Mouse (Mus musculus): ENCODE results near the gene E2f3.

The E2f3 gene

DNA sequence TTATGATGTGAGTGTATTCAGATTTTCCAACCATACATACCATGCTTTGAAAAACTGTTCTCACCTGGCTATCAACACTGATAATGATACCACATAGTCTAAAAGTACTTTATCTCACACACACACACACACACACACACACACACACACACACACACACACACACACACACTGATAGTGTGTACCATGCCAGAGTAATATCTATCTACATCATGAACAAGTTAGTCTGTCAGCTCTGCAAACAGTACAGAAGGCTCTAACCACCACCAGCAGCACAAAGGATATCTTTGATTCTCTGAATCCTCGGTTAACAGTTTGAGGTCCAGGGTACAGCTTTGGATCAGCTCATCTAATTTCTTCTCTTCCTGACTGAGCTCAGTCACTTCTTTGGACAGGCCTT, 69.3 kb downstream of the E2f3 start:
- DNase-seq (ENCODE audit: low spot score), result no peak

DNA sequence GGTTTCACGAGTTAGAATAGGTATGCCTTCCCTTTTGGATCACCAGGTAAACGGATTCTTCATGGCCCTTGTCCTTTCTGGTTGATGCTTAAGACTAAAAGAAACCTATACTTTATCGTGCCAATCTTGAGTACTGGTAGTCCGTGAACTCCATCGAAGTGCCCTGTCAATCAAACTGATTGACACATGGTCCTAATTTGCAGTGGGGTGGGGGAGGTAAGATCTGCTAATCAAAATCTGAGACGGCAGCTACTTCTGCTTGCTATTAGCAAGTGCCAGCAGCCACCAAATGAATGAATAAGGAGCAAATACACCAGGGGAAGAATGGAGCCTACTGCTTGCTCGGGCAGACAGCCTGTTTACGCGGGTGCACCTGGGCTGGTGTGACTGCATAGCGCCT, 72.3 kb downstream of the E2f3 start:
- no peak for DNase-seq (ENCODE audit: low spot score)

DNA sequence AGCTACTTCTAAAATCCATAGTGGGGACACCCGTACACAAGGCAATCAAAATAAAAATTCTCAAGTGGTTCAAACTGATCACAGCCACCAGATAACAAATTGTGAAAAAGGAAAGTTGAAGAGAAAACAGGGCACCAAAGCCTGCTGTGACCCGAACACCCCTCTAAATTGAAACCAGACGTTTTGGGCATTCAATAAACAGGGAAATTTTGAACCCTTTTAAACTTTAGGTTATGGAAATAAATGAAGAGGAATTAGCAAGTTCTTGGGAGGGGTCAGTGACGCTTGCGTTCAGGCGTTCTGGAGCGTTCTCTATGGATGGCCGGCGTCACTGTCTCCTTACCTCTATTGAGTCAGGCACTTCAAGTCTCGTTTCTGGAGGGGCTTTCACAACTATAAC, 72.8 kb downstream of the E2f3 start:
- no peak for DNase-seq (ENCODE audit: low spot score)

GRCm38 (mm10) chr13:29912251-29912650, 73.6 kb downstream of the E2f3 start:
- no peak for DNase-seq (ENCODE audit: low spot score)

DNA sequence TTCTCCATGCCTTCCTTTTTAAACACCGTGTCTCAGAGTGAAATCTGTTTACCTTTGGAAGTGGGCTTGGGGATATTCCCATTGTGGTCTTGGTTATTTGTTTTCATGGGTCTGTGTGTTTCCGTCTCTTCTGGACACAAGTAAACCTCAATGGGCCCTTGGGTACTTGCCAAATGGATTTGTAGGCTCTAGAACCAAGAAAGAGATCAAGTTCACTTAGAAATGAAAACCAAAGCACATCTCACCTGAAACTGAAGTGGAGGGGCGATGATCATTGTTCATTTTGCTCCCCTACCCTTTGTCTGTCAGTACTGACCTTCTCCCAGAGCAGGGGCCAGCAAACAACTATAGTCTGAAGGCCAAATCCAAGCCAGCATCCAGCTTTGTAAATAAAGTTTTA, 74.7 kb downstream of the E2f3 start:
- DNase-seq (ENCODE audit: low spot score), result no peak

GRCm38 (mm10) chr13:29908431-29908830, 77.4 kb downstream of the E2f3 start:
- DNase-seq (ENCODE audit: low spot score), result no peak

GRCm38 (mm10) chr13:29907995-29908394, 77.9 kb downstream of the E2f3 start:
- no peak for DNase-seq (ENCODE audit: low spot score)

DNA sequence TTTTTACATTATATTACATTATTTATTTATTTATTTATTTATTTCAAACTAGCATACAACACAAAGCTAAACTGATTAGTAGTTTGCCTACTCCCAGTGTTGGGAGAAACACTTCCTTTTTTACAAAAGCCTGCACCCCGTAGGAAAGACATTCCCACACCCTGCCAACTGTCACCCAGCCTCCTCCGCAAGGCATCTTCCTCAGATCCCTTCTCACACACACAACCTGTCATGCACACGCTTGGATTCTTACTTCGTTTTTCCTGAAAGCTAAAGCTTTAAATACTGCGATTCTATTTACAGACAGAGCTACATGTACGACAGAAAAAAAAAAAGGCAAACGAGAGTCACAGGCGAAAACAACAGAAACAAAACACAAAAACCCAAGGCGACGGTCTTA, 79.1 kb downstream of the E2f3 start:
- no peak for DNase-seq (ENCODE audit: low spot score)

DNA sequence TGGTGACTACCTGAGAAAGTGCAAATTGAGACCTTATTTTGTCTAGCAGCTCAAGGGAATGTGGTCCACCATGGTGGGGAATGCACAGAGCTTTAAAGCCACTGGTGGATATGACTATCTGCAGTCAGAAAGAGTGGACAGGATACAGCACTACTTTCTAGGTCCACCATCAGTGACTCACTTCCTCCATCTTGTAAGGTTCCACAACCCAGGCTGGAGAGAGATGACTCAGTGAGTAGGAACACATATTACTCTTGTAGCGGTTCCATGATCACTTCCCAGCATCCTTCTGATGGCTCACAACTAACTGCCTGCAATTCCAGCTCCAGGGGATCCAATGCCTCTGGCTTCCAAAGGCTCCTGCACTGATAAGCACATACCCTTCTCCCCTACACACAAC, 82.5 kb downstream of the E2f3 start:
- no peak for DNase-seq (ENCODE audit: low spot score)

GRCm38 (mm10) chr13:29902676-29903075, 83.2 kb downstream of the E2f3 start:
- DNase-seq (ENCODE audit: low spot score), result no peak

- no peak for DNase-seq (ENCODE audit: low spot score)
Observed at GRCm38 (mm10) chr13:29901641-29902040, 84.2 kb downstream of the E2f3 start.

DNA sequence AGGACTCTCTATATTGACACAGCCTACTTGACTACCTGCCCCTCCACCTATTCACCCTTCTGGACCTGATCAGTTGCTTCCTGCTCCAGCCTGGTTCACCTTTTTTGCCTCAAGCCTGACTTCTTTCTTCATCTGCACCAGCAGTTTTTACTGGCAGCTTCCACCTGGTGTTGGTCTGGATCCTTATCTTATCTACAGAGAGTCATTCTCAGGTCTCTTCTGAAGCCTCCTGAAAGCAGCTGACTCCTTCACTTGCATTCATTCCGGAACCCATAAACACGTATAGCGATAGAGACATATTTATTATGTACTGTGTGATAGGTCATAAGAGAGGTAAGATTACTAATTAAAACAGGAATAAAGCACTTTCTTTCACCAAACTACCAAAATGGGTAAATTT, 119.1 kb downstream of the E2f3 start:
- no peak for DNase-seq (ENCODE audit: low spot score)

DNA sequence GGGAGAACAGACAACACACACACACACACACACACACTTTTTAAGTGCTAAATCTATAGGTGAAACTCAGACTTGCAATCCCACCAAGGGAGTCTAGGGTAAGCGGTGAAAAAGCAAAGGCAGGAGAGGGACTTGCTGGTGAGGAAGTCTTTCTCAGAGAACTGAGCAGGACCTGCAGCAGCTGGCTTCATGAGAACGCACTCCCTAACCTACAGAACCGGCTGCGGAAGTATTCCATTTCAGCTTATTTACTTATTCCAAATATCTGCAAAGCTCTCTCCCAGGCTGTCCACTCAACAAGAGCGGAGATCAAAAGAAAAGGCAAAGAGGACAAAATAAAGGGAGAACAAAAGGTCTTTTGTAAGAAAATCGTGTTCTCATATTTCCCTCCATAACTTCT, 121.5 kb downstream of the E2f3 start:
- DNase-seq (ENCODE audit: low spot score), result no peak

DNA sequence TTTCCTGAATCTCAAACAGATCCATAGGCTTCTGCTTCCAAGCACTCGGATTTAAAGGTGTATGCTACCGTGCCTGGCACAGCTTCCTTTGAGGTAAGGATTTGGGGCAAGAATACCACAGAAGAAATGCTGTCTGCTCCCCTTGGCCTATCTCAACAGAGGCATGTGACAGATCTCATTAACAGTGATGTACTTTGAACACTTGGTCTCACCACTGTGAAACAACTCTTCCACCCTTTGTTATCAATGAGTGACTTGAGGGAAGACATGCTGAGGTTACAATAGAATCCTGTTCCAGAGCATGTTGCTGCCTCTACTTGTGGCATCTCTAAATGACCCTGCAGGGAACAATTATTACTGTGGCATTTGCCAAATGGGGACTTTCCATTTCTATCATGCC, 125.8 kb downstream of the E2f3 start:
- DNase-seq (ENCODE audit: low spot score), result no peak

GRCm38 (mm10) chr13:29857436-29857835, 128.4 kb downstream of the E2f3 start:
- DNase-seq (ENCODE audit: low spot score), result peak; percentile 29

All from layer of hippocampus, adult 11-12 months (tissue).